Mouse (Mus musculus) cerebellum, adult 9-10 months (tissue): ENCODE results near the gene Chic1.
A peak's percentile ranks its signal among the peaks of the same experiment; 100 is the strongest.

Experiments
- DNase-seq: peaks from one replicate; pipeline ENCODE4 v3.0.0; 2022

The Chic1 gene

DNA sequence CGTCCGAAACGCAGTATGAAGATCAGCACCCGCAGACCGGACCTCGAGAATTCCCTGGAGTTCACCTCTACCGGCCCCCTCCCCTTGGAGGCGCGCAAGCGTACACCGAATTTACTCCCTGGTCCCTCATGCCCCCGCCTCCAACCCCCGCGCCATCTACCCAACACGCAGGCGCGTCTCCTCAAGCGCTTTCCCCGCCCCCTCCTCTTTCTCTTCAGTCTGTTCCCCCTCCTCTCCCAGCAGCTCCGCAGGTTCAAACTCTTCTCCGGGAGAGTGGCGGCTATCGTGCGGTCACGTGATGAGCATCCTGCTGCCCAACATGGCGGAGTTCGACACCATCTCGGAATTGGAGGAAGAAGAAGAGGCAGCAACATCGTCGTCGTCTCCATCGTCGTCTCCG, at the start of gene Chic1:
Gene Chic1 (plus strand): TSS at position 190 of the 400 bp plus-strand sequence.
- DNase-seq = peak; percentile 80

DNA sequence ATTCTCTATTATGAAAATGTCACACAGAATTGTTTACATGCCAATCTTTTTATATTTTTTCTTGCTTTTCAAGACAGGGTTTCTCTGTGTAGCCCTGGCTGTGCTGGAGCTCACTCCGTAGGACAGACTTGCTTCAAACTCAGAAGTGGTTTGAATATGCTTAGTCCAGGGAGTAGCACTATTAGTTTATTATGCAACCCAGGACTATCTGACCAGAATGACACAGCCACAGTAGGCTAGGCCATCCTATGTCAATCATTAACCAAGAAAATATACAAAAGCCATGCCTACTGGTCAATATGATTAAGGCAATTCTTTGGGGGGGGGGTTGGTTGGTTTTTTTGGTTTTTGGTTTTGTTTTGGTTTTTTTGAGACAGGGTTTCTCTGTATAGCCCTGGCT, 48.0 kb upstream of the Chic1 start:
- no peak for DNase-seq

DNA sequence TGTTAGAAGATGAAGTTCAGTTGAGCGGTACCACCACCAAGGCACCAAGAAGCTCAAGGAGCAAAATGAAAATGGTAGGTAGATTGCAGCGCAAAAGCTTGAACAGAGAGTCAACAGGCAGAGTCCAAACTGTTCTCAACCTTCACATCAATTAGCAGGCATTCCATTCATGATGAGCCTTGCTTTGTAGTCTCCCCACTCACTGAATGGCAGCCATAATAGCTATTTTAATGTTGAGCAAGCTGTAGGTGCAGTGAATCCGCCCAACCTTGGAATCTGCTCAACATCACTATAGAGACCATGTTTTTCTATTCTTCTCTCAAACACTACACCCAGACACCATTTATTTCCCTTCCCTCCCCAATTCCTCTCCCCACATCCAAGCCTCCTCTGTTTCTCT, 44.6 kb upstream of the Chic1 start:
- DNase-seq = no peak

- DNase-seq = no peak
Measured at GRCm38 (mm10) chrX:103314146-103314545, 42.1 kb upstream of the Chic1 start.

GRCm38 (mm10) chrX:103321146-103321545, 35.1 kb upstream of the Chic1 start, which contains the start of gene Cdx4:
Cdx4 (plus strand) TSS chrX:103321398.
- no peak for DNase-seq

- no peak for DNase-seq
Measured at GRCm38 (mm10) chrX:103325900-103326299, 30.4 kb upstream of the Chic1 start.

DNA sequence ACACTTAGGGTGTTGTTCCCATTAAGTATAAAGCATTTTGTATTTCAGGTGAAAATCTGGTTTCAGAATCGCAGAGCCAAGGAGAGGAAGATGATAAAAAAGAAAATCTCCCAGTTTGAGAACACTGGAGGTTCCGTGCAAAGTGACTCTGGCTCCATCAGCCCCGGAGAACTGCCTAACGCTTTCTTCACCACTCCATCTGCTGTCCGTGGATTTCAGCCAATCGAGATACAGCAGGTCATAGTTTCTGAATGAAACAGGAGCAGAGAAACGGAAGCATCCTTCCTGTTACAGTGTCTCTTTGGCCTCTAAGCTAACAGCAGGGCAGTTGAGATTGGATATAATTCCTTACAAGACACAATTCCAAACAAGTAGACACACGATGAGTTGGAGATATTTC, 26.9 kb upstream of the Chic1 start:
- peak; percentile 15 for DNase-seq

GRCm38 (mm10) chrX:103331125-103331858, 25.0 kb upstream of the Chic1 start:
- DNase-seq = no peak

DNA sequence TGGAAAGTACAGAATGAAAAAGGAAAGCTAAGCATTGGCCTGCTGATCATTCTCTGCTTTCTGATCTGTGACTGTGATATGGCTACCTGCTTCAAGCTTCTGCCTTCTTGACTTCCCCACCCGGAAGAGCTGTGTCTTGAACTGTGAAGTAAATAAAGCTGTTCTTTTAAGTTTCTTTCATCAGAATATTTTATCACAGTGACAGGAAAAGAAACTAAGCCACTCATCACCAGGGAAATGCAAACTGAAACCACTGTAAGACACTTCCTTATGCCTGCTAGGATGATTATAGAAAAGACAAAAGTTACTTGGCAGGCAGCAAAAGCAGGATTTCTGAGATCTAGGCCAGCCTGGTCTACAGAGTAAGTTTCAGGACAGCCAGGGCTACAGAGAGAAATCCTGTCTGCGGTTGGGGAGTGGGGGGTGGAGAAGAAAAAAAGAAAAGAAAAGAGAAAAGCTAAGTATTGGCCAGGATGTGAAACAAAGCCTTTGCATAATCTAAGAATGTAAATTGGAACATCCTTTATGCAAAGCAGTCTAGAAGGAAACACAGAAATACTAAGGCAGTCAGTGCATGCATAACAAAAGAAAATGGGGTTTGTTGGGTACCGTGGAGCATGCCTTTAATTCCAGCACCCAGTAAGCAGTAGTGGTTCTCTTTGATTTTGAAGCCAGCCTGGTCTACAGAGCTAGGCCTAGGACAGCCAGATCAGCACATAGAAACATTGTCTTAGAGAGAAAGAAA, 14.7 kb upstream of the Chic1 start:
- DNase-seq = no peak

GRCm38 (mm10) chrX:103355784-103356183, 492 bp upstream of the Chic1 start:
- peak; percentile 25 for DNase-seq

DNA sequence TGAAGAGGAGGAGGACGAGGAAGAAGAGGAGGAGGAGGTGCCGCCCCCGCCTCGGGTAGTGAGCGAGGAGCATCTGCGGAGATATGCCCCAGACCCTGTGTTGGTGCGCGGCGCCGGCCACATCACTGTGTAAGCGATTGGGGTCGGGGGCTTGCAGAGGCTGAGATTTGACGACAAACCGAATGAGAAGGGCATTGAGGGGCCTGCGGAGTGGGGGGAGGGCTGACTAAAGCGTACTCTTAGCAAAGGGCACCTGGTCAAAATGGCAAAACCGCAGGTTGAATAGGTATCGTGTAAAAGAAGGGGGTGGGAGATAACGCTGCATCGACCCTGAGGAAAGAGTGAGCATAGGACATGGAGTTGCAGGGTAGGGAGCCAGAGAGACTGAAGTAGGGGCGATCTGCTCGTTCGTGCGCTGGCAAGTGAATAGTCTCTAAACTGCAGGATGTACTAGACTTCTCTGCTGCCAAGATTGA, 523 bp downstream of the Chic1 start:
- peak; percentile 37 for DNase-seq

- DNase-seq = no peak
Measured at GRCm38 (mm10) chrX:103366201-103366600, 9.9 kb downstream of the Chic1 start.

GRCm38 (mm10) chrX:103368650-103369049, 12.4 kb downstream of the Chic1 start:
- DNase-seq = no peak

- DNase-seq = peak; percentile 20
Measured at GRCm38 (mm10) chrX:103371221-103371620, 14.9 kb downstream of the Chic1 start.

- peak; percentile 35 for DNase-seq
Measured at GRCm38 (mm10) chrX:103371627-103372026, 15.4 kb downstream of the Chic1 start.

DNA sequence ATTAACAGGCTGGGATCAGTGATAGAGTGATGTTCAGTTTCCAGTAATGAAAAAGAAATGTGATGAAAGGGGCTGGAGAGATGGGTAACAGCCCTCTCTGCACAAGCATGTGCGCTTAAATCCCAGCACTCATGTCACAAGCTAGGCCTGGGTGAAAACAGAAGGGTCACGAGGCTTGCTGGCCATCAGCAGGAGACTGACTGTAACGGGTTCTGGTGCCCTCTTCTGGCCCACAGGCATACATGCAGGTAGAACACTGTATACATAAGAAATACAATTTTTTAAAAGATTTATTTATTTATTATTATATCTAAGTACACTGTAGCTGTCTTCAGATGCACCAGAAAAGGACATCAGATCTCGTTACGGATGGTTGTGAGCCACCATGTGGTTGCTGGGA, 18.0 kb downstream of the Chic1 start:
- DNase-seq = no peak

DNA sequence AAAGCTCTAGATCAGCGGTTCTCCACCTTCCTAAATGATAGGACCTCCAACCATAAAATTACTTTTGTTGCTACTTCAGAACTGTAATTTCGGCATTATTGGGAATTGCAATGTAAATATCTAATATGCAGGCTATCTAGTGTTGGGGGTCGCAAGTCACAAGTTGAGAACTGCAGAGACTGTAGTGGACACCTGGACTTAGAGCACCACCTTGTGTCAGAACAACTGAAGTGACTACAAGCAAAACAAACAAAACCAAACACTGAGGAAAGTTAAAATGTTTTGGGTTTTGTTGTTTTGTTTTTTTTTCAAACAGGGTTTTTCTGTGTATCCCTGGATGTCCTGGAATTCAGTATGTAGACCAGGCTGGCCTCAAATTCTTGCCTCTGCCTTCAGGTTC, 28.3 kb downstream of the Chic1 start:
- no peak for DNase-seq

GRCm38 (mm10) chrX:103388131-103388530, 31.9 kb downstream of the Chic1 start:
- DNase-seq = no peak

DNA sequence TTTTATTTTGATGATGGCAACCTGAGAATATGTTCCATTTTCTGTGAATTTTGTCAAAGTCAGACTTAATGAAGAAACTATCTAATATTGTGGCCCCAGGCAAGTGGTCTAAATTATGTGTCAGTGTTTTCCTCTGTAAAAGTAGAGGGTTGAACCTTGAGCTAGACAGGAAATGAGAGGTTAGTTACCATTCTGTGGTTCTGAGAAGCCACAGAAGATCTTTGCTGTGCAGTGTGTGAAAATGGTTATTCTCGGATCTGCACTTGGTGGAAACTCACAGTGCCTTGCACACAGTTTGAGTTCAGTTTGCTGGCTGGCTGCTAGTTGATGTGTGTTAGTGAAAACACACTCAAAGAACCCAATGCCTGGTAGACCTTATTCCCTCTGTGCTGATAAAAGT, 37.6 kb downstream of the Chic1 start:
- DNase-seq = no peak

DNA sequence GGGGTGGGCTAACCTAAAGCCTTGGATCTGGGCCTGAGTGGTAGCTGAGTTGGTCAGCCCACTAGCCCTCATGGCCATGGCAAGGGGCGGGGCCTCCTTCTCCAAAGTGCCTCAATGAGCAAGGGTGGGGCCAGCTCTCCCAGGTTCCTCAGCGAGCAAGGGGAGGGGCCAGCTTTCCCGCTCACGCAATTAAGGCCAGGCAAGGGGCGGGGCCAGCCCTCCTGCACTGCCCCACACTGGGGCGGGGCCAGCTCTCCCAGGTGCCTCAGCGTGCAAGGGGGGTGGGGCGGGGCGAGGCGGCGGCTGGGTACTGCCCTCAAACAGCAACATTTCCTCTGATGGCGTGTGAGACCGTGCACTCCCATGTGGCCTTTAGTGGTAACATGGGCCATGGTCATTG, 48.7 kb downstream of the Chic1 start:
- no peak for DNase-seq

DNA sequence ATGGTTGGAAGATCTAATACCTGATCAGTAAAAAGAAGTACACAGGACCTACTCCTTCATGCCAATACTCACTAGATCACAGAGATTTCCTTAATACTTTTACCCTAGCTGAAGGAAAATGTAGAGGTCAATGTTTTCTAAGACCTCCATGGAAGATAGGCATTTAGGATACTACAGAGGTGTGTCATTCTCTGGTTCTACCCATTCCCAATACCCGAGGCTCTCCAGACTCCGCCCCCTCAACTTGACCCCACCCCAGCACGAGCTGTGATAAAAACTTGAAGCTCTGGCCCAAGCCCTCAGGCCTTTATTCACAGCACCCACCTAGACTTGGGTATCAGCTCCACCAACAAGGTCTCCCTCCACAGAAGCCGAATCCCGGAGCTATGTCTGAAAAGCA, 57.9 kb downstream of the Chic1 start, which contains the start of gene Tsx:
Gene Tsx (plus strand): TSS at position 301 of the 400 bp plus-strand sequence.
- DNase-seq = no peak

DNA sequence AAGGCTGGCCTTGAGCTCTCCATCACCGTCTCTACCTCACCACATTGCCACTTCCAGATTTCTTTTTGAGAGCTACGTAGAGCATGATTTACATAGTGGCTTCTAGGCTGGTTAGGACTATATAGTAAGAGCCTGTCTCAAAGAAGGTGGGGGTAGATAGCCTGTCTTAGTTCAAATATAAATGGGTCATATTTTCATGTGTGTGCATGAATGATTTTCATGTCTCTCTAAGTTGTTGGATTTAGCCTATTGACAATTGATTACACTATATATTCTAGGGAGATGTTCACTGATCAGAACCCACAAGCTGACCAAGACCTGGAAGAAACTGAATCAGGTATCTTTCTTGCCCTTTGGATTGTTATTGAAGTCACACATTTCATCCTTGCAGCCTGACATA, 65.4 kb downstream of the Chic1 start, which contains the start of gene Gm26992:
Gene Gm26992 (plus strand): TSS at position 301 of the 400 bp plus-strand sequence.
- no peak for DNase-seq

GRCm38 (mm10) chrX:103427677-103428076, 71.4 kb downstream of the Chic1 start:
- no peak for DNase-seq

- DNase-seq = no peak
Measured at GRCm38 (mm10) chrX:103432293-103432692, 76.0 kb downstream of the Chic1 start.
